Comparison of ENCODE assay signal across 13 mouse cellular contexts in the genomic region with DNA sequence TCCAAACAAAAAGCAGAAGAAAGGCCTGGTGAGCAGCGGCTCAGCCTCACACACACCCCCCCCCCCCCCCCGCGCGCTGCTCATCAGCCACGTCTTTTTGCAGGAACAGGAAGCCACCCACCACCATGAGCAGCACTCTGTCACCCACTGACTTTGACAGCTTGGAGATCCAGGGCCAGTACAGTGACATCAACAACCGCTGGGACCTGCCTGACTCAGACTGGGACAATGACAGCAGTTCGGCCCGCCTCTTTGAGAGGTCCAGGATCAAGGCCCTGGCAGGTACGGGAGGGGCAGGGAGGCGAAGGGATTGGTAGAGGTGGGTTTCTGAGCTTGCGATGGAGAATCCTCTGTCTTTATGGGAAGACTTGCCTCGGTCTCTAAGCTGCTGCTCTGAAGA. TPM values are rescaled to one million over a fixed set of nuclear protein-coding genes. Genes with fewer than 3 reads are reported as not detected.
DNase-seq lines count a peak whose midpoint lies in the region; ATAC-seq and TF ChIP-seq lines count a peak whose summit lies in the region.
"Had no signal": no experiment of that assay in that cellular context is flagged by ENCODE, and none has a peak within 500 bp of the region (broad histone marks: within the 10 kb centered on the region; RNA-seq: fewer than 3 reads in every experiment).

No protein-coding gene starts in this region.

- no peak for ATAC-seq in forebrain, embryonic 11.5 days (replicated peaks; ENCODE audit: low FRiP score)
- no peak for ATAC-seq in forebrain, postnatal 0 days
- no peak for ATAC-seq in liver, embryonic 12.5 days
- ATAC-seq in megakaryocyte progenitor cell, adult 5-6 weeks (replicated peaks; ENCODE audit: poor library complexity) = peak; percentile 58

- TF ChIP-seq EP300 in MEL (IDR thresholded peaks at IDR 0.05; ENCODE audit: low read depth in 1 of 2, low read length in 2 of 2) = no peak

- peaks cover 12% of the 10 kb centered on the region; the same call in 1 of the 2 replicates for H3K79me2 ChIP-seq in liver, adult 2 months (ENCODE audit: control insufficient read depth, insufficient read depth, low read length)
- no peaks in the 10 kb centered on the region for H3K79me2 ChIP-seq in MEL (ENCODE audit: control insufficient read depth, insufficient read depth, low read length, poor library complexity)

- H3K4me3 ChIP-seq in forebrain, embryonic 11.5 days (ENCODE audit: low read depth, low read length) = no peak overlapping the region
- no peak overlapping the region for H3K4me3 ChIP-seq in forebrain, postnatal 0 days (ENCODE audit: low read depth, low read length)
- peak overlapping the region; percentile 27 for H3K4me3 ChIP-seq in liver, adult 2 months (ENCODE audit: insufficient read depth, low read depth, low read length)
- no peak overlapping the region for H3K4me3 ChIP-seq in liver, embryonic 12.5 days
- peak overlapping the region in 1 of 2 experiments; percentile 28; a peak in 1 of 4 replicates for H3K4me3 ChIP-seq in MEL (ENCODE audit: control insufficient read depth in 1 of 2, insufficient read depth in 1 of 2, low read depth in 2 of 2, low read length in 2 of 2)
- no peak overlapping the region for H3K4me3 ChIP-seq in limb, embryonic 10.5 days
- H3K4me3 ChIP-seq: erythroblast, embryonic 14.5 days; limb, embryonic 12.5 days had no signal

- peaks cover 6% of the 10 kb centered on the region; the same call in 1 of the 2 replicates for H3K4me1 ChIP-seq in forebrain, embryonic 11.5 days (replicated peaks; ENCODE audit: control insufficient read depth, insufficient read depth, low read length)
- H3K4me1 ChIP-seq in forebrain, postnatal 0 days (ENCODE audit: insufficient read depth) = peaks cover 5% of the 10 kb centered on the region; the same call in 1 of the 2 replicates
- H3K4me1 ChIP-seq in liver, adult 2 months (ENCODE audit: control insufficient read depth, insufficient read depth, low read length) = peaks cover 22% of the 10 kb centered on the region
- peaks cover 18% of the 10 kb centered on the region for H3K4me1 ChIP-seq in liver, embryonic 12.5 days
- H3K4me1 ChIP-seq in MEL (ENCODE audit: control insufficient read depth in 1 of 2, insufficient read depth in 2 of 2, low read length in 2 of 2) = peaks cover 0 to 13% of the 10 kb centered on the region in 2 experiments; a peak in 2 of 4 replicates
- H3K4me1 ChIP-seq in limb, embryonic 10.5 days = peaks cover 39% of the 10 kb centered on the region

- TF ChIP-seq RAD21 in MEL (IDR thresholded peaks at IDR 0.05; ENCODE audit: low read depth, low read length) = no peak

- DNase-seq in forebrain, embryonic 11.5 days (ENCODE audit: low spot score) = peak; percentile 47
- DNase-seq in forebrain, postnatal 0 days = no peak
- DNase-seq in liver, adult 2 months (ENCODE audit: extremely low read depth, low read depth, low spot score) = peak; percentile 74
- DNase-seq in MEL (ENCODE audit: low read depth, low spot score) = peak; percentile 75
- DNase-seq in limb, embryonic 10.5 days (ENCODE audit: low spot score) = no peak
- no peak for DNase-seq in neural tube, embryonic 10.5 days (ENCODE audit: extremely low spot score, low spot score)
- DNase-seq: cerebellum, adult 9-10 months; gastrocnemius, postnatal 10 days had no signal

- no peak overlapping the region for H3K4me2 ChIP-seq in forebrain, embryonic 11.5 days (ENCODE audit: low read depth, low read length, severe bottlenecking)
- H3K4me2 ChIP-seq in forebrain, postnatal 0 days (ENCODE audit: low read depth) = no peak overlapping the region
- H3K4me2 ChIP-seq in liver, embryonic 12.5 days = no peak overlapping the region
- H3K4me2 ChIP-seq: limb, embryonic 12.5 days had no signal

- no peak overlapping the region for H3K9ac ChIP-seq in forebrain, embryonic 11.5 days (ENCODE audit: low read length)
- H3K9ac ChIP-seq in forebrain, postnatal 0 days = no peak overlapping the region
- H3K9ac ChIP-seq in liver, adult 2 months (ENCODE audit: low read depth, low read length) = peak overlapping the region; percentile 71
- H3K9ac ChIP-seq in liver, embryonic 12.5 days = no peak overlapping the region
- H3K9ac ChIP-seq in MEL (ENCODE audit: control insufficient read depth, low read depth, low read length, poor library complexity, severe bottlenecking) = peak overlapping the region; percentile 12; the same call in 1 of the 2 replicates

- no peaks in the 10 kb centered on the region for H3K36me3 ChIP-seq in forebrain, embryonic 11.5 days (ENCODE audit: control insufficient read depth, insufficient read depth, low read length)
- peaks cover 33% of the 10 kb centered on the region for H3K36me3 ChIP-seq in forebrain, postnatal 0 days (ENCODE audit: insufficient read depth)
- H3K36me3 ChIP-seq in liver, adult 2 months (ENCODE audit: control insufficient read depth, insufficient read depth, low read length) = no peaks in the 10 kb centered on the region; the same call in 1 of the 2 replicates
- H3K36me3 ChIP-seq in liver, embryonic 12.5 days = no peaks in the 10 kb centered on the region
- peaks cover 0 to 3% of the 10 kb centered on the region in 2 experiments; a peak in 2 of 4 replicates for H3K36me3 ChIP-seq in MEL (ENCODE audit: control insufficient read depth in 1 of 2, insufficient read depth in 2 of 2, low read length in 2 of 2)
- no peaks in the 10 kb centered on the region for H3K36me3 ChIP-seq in limb, embryonic 10.5 days
- H3K36me3 ChIP-seq: limb, embryonic 12.5 days had no signal

- H3K27me3 ChIP-seq in forebrain, embryonic 11.5 days (ENCODE audit: control insufficient read depth, insufficient read depth, low read length) = no peaks in the 10 kb centered on the region
- no peaks in the 10 kb centered on the region for H3K27me3 ChIP-seq in forebrain, postnatal 0 days (ENCODE audit: insufficient read depth, low read length)
- H3K27me3 ChIP-seq in liver, adult 2 months (ENCODE audit: control insufficient read depth, insufficient read depth, low read length) = no peaks in the 10 kb centered on the region
- H3K27me3 ChIP-seq in liver, embryonic 12.5 days (replicated peaks) = peaks cover 66% of the 10 kb centered on the region
- H3K27me3 ChIP-seq in MEL (ENCODE audit: control insufficient read depth in 1 of 2, insufficient read depth in 2 of 2, low read length in 2 of 2) = no peaks in the 10 kb centered on the region
- peaks cover 43% of the 10 kb centered on the region for H3K27me3 ChIP-seq in limb, embryonic 10.5 days (ENCODE audit: low read depth, poor library complexity, severe bottlenecking)

- no peaks in the 10 kb centered on the region for H3K9me3 ChIP-seq in forebrain, embryonic 11.5 days (ENCODE audit: control insufficient read depth, low read length)
- H3K9me3 ChIP-seq in forebrain, postnatal 0 days (ENCODE audit: low read length) = no peaks in the 10 kb centered on the region
- H3K9me3 ChIP-seq in liver, embryonic 12.5 days (replicated peaks) = no peaks in the 10 kb centered on the region
- H3K9me3 ChIP-seq in MEL (replicated peaks; ENCODE audit: insufficient read depth, low read length) = no peaks in the 10 kb centered on the region
- H3K9me3 ChIP-seq in limb, embryonic 10.5 days (replicated peaks) = no peaks in the 10 kb centered on the region
- H3K9me3 ChIP-seq: limb, embryonic 12.5 days had no signal

- no peak for TF ChIP-seq POLR2A in liver, adult 2 months (IDR thresholded peaks at IDR 0.05; ENCODE audit: extremely low read depth, insufficient read depth, low read length)
- no peak for TF ChIP-seq POLR2A in MEL (IDR thresholded peaks at IDR 0.05; ENCODE audit: control insufficient read depth in 1 of 2, insufficient read depth in 1 of 2, low read depth in 1 of 2, low read length in 2 of 2, poor library complexity in 1 of 2)

- TF ChIP-seq CTCF in forebrain, postnatal 0 days (IDR thresholded peaks at IDR 0.05; ENCODE audit: low read depth) = no peak
- no peak for TF ChIP-seq CTCF in liver, adult 2 months (IDR thresholded peaks at IDR 0.05; ENCODE audit: low read depth, low read length)
- no peak for TF ChIP-seq CTCF in MEL (IDR thresholded peaks at IDR 0.05 in 2 of 3, conservative IDR thresholded peaks at IDR 0.05 in 1 of 3; ENCODE audit: control insufficient read depth in 1 of 3, insufficient read depth in 1 of 3, low read depth in 2 of 3, low read length in 3 of 3, poor library complexity in 1 of 3, severe bottlenecking in 1 of 3)

- 32% methylated on average over 12 of the region's 12 CpGs for WGBS in forebrain, embryonic 11.5 days
- 39% methylated on average over 10 of the region's 12 CpGs for WGBS in forebrain, postnatal 0 days
- 11% methylated on average over 11 of the region's 12 CpGs for WGBS in liver, adult 2 months
- WGBS in liver, embryonic 12.5 days (ENCODE audit: insufficient replicate concordance) = 13% methylated on average over 12 of the region's 12 CpGs
- WGBS in limb, embryonic 10.5 days = 29% methylated on average over 11 of the region's 12 CpGs

- H3K27ac ChIP-seq in forebrain, embryonic 11.5 days (ENCODE audit: low read depth, low read length) = no peak overlapping the region
- H3K27ac ChIP-seq in forebrain, postnatal 0 days (ENCODE audit: low read depth, low read length) = no peak overlapping the region
- H3K27ac ChIP-seq in liver, adult 2 months (replicated peaks; ENCODE audit: insufficient read depth, low read depth, low read length) = peak overlapping the region; percentile 96
- H3K27ac ChIP-seq in liver, embryonic 12.5 days = no peak overlapping the region
- no peak overlapping the region; the same call in 1 of the 2 replicates for H3K27ac ChIP-seq in MEL (ENCODE audit: control insufficient read depth, low read depth, low read length)
- H3K27ac ChIP-seq in limb, embryonic 10.5 days = no peak overlapping the region
- H3K27ac ChIP-seq: limb, embryonic 12.5 days had no signal

RNA-seq across cellular contexts. Expression of a gene that starts 7.7 kb away (rescaled TPM):
- 15.2 and 16.7 TPM in 2 replicates for polyA plus RNA-seq in forebrain, embryonic 11.5 days (2014; fragmentation: Nextera tagmentation; extraction: Ambion mirVana)
- total RNA-seq in forebrain, postnatal 0 days (2014; rRNA removed) = 169 and 196 TPM in 2 replicates
- polyA plus RNA-seq in forebrain, postnatal 0 days (2015; fragmentation: Nextera tagmentation; extraction: Ambion mirVana) = 24.3 and 25.4 TPM in 2 replicates
- total RNA-seq in liver, adult 2 months (2014; rRNA removed) = 36.7 and 41.3 TPM in 2 replicates
- 11.7 and 12.9 TPM in 2 replicates for polyA plus RNA-seq in liver, adult 2 months (2012; rRNA removed)
- polyA plus RNA-seq in liver, embryonic 12.5 days (2016; fragmentation: Nextera tagmentation; extraction: Ambion mirVana) = 0.14 and 0.30 TPM in 2 replicates
- 0.20 and 0.31 TPM in 2 replicates for total RNA-seq in MEL (2012; rRNA removed)
- under 1 TPM in 1 of 2 experiments, not detected in 1; 0.79 TPM for polyA plus RNA-seq in MEL (2012; ENCODE audit: insufficient read depth in 1 of 2, insufficient read length in 2 of 2, low read depth in 1 of 2, low replicate concordance in 2 of 2, missing spikeins in 1 of 2)
- total RNA-seq in megakaryocyte progenitor cell, adult 5-6 weeks (2015) = not detected in 2 replicates
- total RNA-seq in megakaryocyte progenitor cell, adult 5-6 weeks (2017) = not detected in 2 replicates
- polyA plus RNA-seq in limb, embryonic 10.5 days (2016; fragmentation: Nextera tagmentation; extraction: Ambion mirVana) = 3.4 and 4.2 TPM in 2 replicates
- polyA plus RNA-seq: erythroblast, embryonic 14.5 days had no signal

RNA-seq across cellular contexts. Expression of a gene that starts 20.2 kb away (rescaled TPM):
- polyA plus RNA-seq in forebrain, embryonic 11.5 days (2014; fragmentation: Nextera tagmentation; extraction: Ambion mirVana) = 4.6 and 4.9 TPM in 2 replicates
- total RNA-seq in forebrain, postnatal 0 days (2014; rRNA removed) = 4.5 and 7.4 TPM in 2 replicates
- polyA plus RNA-seq in forebrain, postnatal 0 days (2015; fragmentation: Nextera tagmentation; extraction: Ambion mirVana) = 4.9 and 7.3 TPM in 2 replicates
- total RNA-seq in liver, adult 2 months (2014; rRNA removed) = 0.09 and 0.40 TPM in 2 replicates
- 0.34 and 0.61 TPM in 2 replicates for polyA plus RNA-seq in liver, adult 2 months (2012; rRNA removed)
- polyA plus RNA-seq in liver, embryonic 12.5 days (2016; fragmentation: Nextera tagmentation; extraction: Ambion mirVana) = 0.43 and 1.1 TPM in 2 replicates
- 0.39 and 2.1 TPM in 2 replicates for total RNA-seq in MEL (2012; rRNA removed)
- polyA plus RNA-seq in MEL (2012; ENCODE audit: insufficient read depth in 1 of 2, insufficient read length in 2 of 2, low read depth in 1 of 2, low replicate concordance in 2 of 2, missing spikeins in 1 of 2) = 1 to 10 TPM in 1 of 2 experiments, not detected in 1; 2.3 TPM
- total RNA-seq in megakaryocyte progenitor cell, adult 5-6 weeks (2015) = not detected in 2 replicates
- total RNA-seq in megakaryocyte progenitor cell, adult 5-6 weeks (2017) = not detected in 2 replicates
- 1.5 and 4.5 TPM in 2 replicates for polyA plus RNA-seq in limb, embryonic 10.5 days (2016; fragmentation: Nextera tagmentation; extraction: Ambion mirVana)
- total RNA-seq: heart, postnatal 25 days had no signal

RNA-seq across cellular contexts. Expression of a gene that starts 37.6 kb away (rescaled TPM):
- 136 and 139 TPM in 2 replicates for polyA plus RNA-seq in forebrain, embryonic 11.5 days (2014; fragmentation: Nextera tagmentation; extraction: Ambion mirVana)
- 84.8 and 90.6 TPM in 2 replicates for total RNA-seq in forebrain, postnatal 0 days (2014; rRNA removed)
- polyA plus RNA-seq in forebrain, postnatal 0 days (2015; fragmentation: Nextera tagmentation; extraction: Ambion mirVana) = 79.8 and 88.7 TPM in 2 replicates
- total RNA-seq in liver, adult 2 months (2014; rRNA removed) = 19.9 and 20.3 TPM in 2 replicates
- 6.8 and 7.9 TPM in 2 replicates for polyA plus RNA-seq in liver, adult 2 months (2012; rRNA removed)
- polyA plus RNA-seq in liver, embryonic 12.5 days (2016; fragmentation: Nextera tagmentation; extraction: Ambion mirVana) = 22.7 and 24.0 TPM in 2 replicates
- total RNA-seq in MEL (2012; rRNA removed) = 7.0 and 7.4 TPM in 2 replicates
- 10 to 100 TPM in 1 of 2 experiments, not detected in 1; 11.1 TPM for polyA plus RNA-seq in MEL (2012; ENCODE audit: insufficient read depth in 1 of 2, insufficient read length in 2 of 2, low read depth in 1 of 2, low replicate concordance in 2 of 2, missing spikeins in 1 of 2)
- total RNA-seq in megakaryocyte progenitor cell, adult 5-6 weeks (2015) = 8.5 and 12.3 TPM in 2 replicates
- 11.3 and 12.2 TPM in 2 replicates for total RNA-seq in megakaryocyte progenitor cell, adult 5-6 weeks (2017)
- polyA plus RNA-seq in limb, embryonic 10.5 days (2016; fragmentation: Nextera tagmentation; extraction: Ambion mirVana) = 87.3 and 113 TPM in 2 replicates

Comparison
In these comparisons a context has a peak if more than half of its experiments do, and no peak if none do; other contexts are left out.
1. DNase-seq: peak in forebrain, embryonic 11.5 days (single experiment), liver, adult 2 months (single experiment) and MEL (single experiment); none in forebrain, postnatal 0 days (single experiment), limb, embryonic 10.5 days (single experiment) and neural tube, embryonic 10.5 days (single experiment).
2. H3K9ac ChIP-seq: peak in liver, adult 2 months (single experiment) and MEL (single experiment); none in forebrain, embryonic 11.5 days (single experiment), forebrain, postnatal 0 days (single experiment) and liver, embryonic 12.5 days (single experiment).